Mouse (Mus musculus): ENCODE measurements at regions not wholly inside any gene's neighbourhood (a gene's known extent, or its start where the extent isn't known, plus 50 kb on each side); places are given as distances from the start of the nearest gene placed in this dataset.
A peak's percentile ranks its signal among the peaks of the same experiment; 100 is the strongest.

- TF ChIP-seq EP300 (optimal IDR thresholded peaks at IDR 0.05) = no peak
- no peak for TF ChIP-seq CTCF (IDR thresholded peaks at IDR 0.05; ENCODE audit: low read depth)
- H3K9me3 ChIP-seq (ENCODE audit: control insufficient read depth, low read length) = no peaks in the 10 kb centered on the region
- DNase-seq (ENCODE audit: low spot score) = no peak
- H3K36me3 ChIP-seq (ENCODE audit: control insufficient read depth, insufficient read depth, low read length) = no peaks in the 10 kb centered on the region
- H3K4me3 ChIP-seq (ENCODE audit: low read depth, low read length) = no peak overlapping the region
- no peak for ATAC-seq (ENCODE audit: low FRiP score, low TSS enrichment)
- no peak overlapping the region for H3K9ac ChIP-seq (ENCODE audit: low read length)
- no peak overlapping the region for H3K4me2 ChIP-seq (replicated peaks; ENCODE audit: low read depth)
- H3K4me1 ChIP-seq (replicated peaks; ENCODE audit: control insufficient read depth, insufficient read depth) = no peaks in the 10 kb centered on the region
- no peaks in the 10 kb centered on the region for H3K27me3 ChIP-seq (ENCODE audit: control insufficient read depth, insufficient read depth, low read length)
- H3K27ac ChIP-seq (replicated peaks) = no peak overlapping the region
Measured at GRCm38 (mm10) chr4:56552126-56552525, 187.7 kb upstream of the Gm26657 start.

DNA sequence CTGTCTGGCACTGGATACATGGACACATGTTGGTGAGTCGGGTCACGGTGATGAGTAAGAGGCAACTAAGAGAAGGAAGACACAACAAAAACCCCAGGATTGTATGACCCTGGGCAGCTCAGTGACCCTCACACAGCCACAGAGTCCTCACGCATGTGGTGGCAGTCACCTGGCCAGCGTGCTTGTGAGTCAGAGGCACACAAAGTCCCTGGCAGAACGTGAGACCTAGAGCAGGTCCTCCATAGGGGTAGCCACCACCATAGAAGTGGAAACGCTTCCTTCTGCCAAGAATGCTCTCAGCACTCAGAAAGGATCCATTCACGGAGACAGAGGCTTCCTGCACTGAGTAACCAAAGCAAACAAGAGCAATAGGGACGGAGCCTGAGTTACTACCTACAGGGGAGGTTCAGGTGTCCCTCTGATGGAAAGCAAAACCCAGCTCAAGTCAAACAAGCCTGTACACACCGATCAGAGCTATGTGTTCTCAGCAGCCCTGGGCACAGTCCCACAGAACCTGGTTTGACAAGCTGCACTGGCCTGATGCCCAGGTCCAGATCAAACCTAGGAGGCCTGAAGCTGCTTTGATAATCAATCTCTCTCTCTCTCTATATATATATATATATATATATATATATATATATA is 206.4 kb upstream of the Gm26657 start:
- TF ChIP-seq CTCF (IDR thresholded peaks at IDR 0.05; ENCODE audit: low read depth) = no peak
- no peak for TF ChIP-seq EP300 (optimal IDR thresholded peaks at IDR 0.05)
- WGBS = 45% methylated on average over 9 of the region's 9 CpGs
- Histone ChIP-seq H3K4me1 (replicated peaks; ENCODE audit: control insufficient read depth, insufficient read depth) (no peaks in the 10 kb centered on the region), H3K27me3 (ENCODE audit: control insufficient read depth, insufficient read depth, low read length) (no peaks in the 10 kb centered on the region), H3K4me2 (replicated peaks; ENCODE audit: low read depth) (no peak overlapping the region), H3K9me3 (ENCODE audit: control insufficient read depth, low read length) (no peaks in the 10 kb centered on the region), H3K36me3 (ENCODE audit: control insufficient read depth, insufficient read depth, low read length) (no peaks in the 10 kb centered on the region), H3K27ac (replicated peaks) (peak overlapping the region; percentile 81), H3K9ac (ENCODE audit: low read length) (no peak overlapping the region), H3K4me3 (ENCODE audit: low read depth, low read length) (no peak overlapping the region)
- ATAC-seq (ENCODE audit: low FRiP score, low TSS enrichment) = peak; percentile 67
- peak; percentile 23 for DNase-seq (ENCODE audit: low spot score)

- no peaks in the 10 kb centered on the region for H3K36me3 ChIP-seq (ENCODE audit: control insufficient read depth, insufficient read depth, low read length)
Measured at GRCm38 (mm10) chr4:56532921-56533320, 206.9 kb upstream of the Gm26657 start.

GRCm38 (mm10) chr4:56528571-56528970 is 211.3 kb upstream of the Gm26657 start:
- no peak overlapping the region for H3K27ac ChIP-seq (replicated peaks)
- DNase-seq (ENCODE audit: low spot score) (no peak), ATAC-seq (ENCODE audit: low FRiP score, low TSS enrichment) (no peak)
- no peak overlapping the region for H3K4me2 ChIP-seq (replicated peaks; ENCODE audit: low read depth)
- no peaks in the 10 kb centered on the region for H3K9me3 ChIP-seq (ENCODE audit: control insufficient read depth, low read length)
- H3K4me1 ChIP-seq (replicated peaks; ENCODE audit: control insufficient read depth, insufficient read depth) = no peaks in the 10 kb centered on the region
- no peak overlapping the region for H3K4me3 ChIP-seq (ENCODE audit: low read depth, low read length)
- 75% methylated on average over 2 of the region's 2 CpGs for WGBS
- no peaks in the 10 kb centered on the region for H3K36me3 ChIP-seq (ENCODE audit: control insufficient read depth, insufficient read depth, low read length)
- no peak overlapping the region for H3K9ac ChIP-seq (ENCODE audit: low read length)
- H3K27me3 ChIP-seq (ENCODE audit: control insufficient read depth, insufficient read depth, low read length) = no peaks in the 10 kb centered on the region
- TF ChIP-seq EP300 (optimal IDR thresholded peaks at IDR 0.05) (no peak), CTCF (IDR thresholded peaks at IDR 0.05; ENCODE audit: low read depth) (no peak)

More at GRCm38 (mm10) chr4:56532921-56533320, 206.9 kb upstream of the Gm26657 start:
- DNase-seq (ENCODE audit: low spot score) = no peak
- no peaks in the 10 kb centered on the region for H3K9me3 ChIP-seq (ENCODE audit: control insufficient read depth, low read length)
- H3K4me3 ChIP-seq (ENCODE audit: low read depth, low read length) = no peak overlapping the region
- no peaks in the 10 kb centered on the region for H3K27me3 ChIP-seq (ENCODE audit: control insufficient read depth, insufficient read depth, low read length)
- peak overlapping the region; percentile 81 for H3K27ac ChIP-seq (replicated peaks)
- 48% methylated on average over 9 of the region's 9 CpGs for WGBS
- no peak overlapping the region for H3K4me2 ChIP-seq (replicated peaks; ENCODE audit: low read depth)
- no peak for ATAC-seq (ENCODE audit: low FRiP score, low TSS enrichment)
- no peak overlapping the region for H3K9ac ChIP-seq (ENCODE audit: low read length)
- TF ChIP-seq CTCF (IDR thresholded peaks at IDR 0.05; ENCODE audit: low read depth) (no peak), EP300 (optimal IDR thresholded peaks at IDR 0.05) (no peak)
- no peaks in the 10 kb centered on the region for H3K4me1 ChIP-seq (replicated peaks; ENCODE audit: control insufficient read depth, insufficient read depth)

DNA sequence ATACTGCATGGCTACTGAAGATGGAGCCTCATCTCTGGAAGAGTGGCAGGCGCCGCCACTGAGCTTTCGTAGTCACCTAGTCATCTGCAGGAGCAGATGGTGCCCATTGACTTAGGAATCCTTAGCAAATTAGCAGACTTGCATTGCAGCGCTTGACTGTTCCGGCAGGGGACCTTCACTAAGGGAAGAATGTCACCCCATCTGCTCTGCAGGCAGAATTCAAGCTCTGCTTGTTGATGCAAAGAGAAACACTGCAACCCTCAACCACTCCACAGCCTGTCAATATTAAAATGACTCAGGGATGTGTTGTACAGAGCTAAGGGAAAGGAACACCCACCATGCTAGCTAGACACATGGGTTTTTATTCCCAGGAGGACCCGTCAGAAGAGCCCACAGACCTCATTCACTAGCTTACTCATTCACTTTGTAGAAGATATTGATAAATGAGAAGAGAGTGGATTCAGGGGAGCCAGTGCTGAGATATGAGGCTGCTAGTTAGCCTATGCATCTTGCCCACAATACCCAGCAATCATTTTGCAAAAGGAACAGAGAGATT is 215.4 kb upstream of the Gm26657 start:
- H3K36me3 ChIP-seq (ENCODE audit: control insufficient read depth, insufficient read depth, low read length) = no peaks in the 10 kb centered on the region
- no peaks in the 10 kb centered on the region for H3K9me3 ChIP-seq (ENCODE audit: control insufficient read depth, low read length)
- no peak overlapping the region for H3K4me2 ChIP-seq (replicated peaks; ENCODE audit: low read depth)
- ATAC-seq (ENCODE audit: low FRiP score, low TSS enrichment) (no peak), DNase-seq (ENCODE audit: low spot score) (no peak)
- H3K4me3 ChIP-seq (ENCODE audit: low read depth, low read length) = no peak overlapping the region
- 85% methylated on average over 6 of the region's 6 CpGs for WGBS
- H3K27me3 ChIP-seq (ENCODE audit: control insufficient read depth, insufficient read depth, low read length) = no peaks in the 10 kb centered on the region
- no peak overlapping the region for H3K9ac ChIP-seq (ENCODE audit: low read length)
- H3K27ac ChIP-seq (replicated peaks) = no peak overlapping the region
- H3K4me1 ChIP-seq (replicated peaks; ENCODE audit: control insufficient read depth, insufficient read depth) = no peaks in the 10 kb centered on the region
- TF ChIP-seq EP300 (optimal IDR thresholded peaks at IDR 0.05) = no peak
- TF ChIP-seq CTCF (IDR thresholded peaks at IDR 0.05; ENCODE audit: low read depth) = no peak

DNA sequence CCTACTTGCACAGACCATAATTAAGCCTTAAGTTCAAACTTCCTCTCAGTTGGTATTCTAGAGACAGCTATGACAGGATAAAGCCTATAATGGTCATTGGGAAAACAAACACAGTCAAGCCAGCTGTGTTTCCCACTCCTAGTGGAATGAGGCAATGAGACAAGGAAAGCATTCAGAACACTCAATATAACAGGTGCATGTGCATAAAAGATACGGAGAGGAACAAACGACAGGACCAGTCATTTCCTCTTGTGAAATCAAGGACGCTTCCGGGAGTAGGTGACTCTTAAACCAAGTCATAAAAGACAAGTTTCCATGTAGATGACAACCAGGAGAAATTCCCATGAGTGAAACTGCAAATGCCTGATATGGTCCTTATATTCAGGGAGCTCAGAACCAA is 232.1 kb upstream of the Gm26657 start:
- Histone ChIP-seq H3K4me3 (ENCODE audit: low read depth, low read length) (no peak overlapping the region), H3K27ac (replicated peaks) (no peak overlapping the region), H3K4me2 (replicated peaks; ENCODE audit: low read depth) (no peak overlapping the region), H3K9me3 (ENCODE audit: control insufficient read depth, low read length) (no peaks in the 10 kb centered on the region), H3K9ac (ENCODE audit: low read length) (no peak overlapping the region), H3K27me3 (ENCODE audit: control insufficient read depth, insufficient read depth, low read length) (no peaks in the 10 kb centered on the region), H3K4me1 (replicated peaks; ENCODE audit: control insufficient read depth, insufficient read depth) (no peaks in the 10 kb centered on the region), H3K36me3 (ENCODE audit: control insufficient read depth, insufficient read depth, low read length) (no peaks in the 10 kb centered on the region)
- DNase-seq (ENCODE audit: low spot score) (no peak), ATAC-seq (ENCODE audit: low FRiP score, low TSS enrichment) (no peak)
- TF ChIP-seq CTCF (IDR thresholded peaks at IDR 0.05; ENCODE audit: low read depth) (no peak), EP300 (optimal IDR thresholded peaks at IDR 0.05) (no peak)
- WGBS = 86% methylated on average over 4 of the region's 4 CpGs

Measured in stomach, postnatal 0 days (tissue).